In the genomic region with DNA sequence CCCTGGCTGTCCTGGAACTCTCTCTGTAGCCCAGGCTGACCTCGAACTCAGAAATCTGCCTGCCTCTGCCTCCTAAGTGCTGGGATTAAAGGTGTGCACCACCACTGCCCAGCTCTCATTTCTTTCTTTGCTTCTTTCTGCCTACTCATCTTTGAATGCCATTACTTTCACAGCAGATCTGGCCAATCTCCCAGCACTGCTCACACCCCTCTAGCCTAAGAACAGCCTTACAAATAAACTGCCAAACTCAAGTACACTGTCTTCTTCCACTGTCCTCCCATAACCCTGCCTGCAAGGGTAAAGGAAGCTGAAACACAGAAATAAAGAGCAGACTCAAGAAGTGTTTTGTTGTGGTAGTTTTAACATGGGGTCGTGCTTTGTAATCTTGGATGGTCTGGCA, we compare ENCODE assay signal across 30 mouse cellular contexts. TPM values are rescaled to one million over a fixed set of nuclear protein-coding genes. Genes with fewer than 3 reads are reported as not detected.
DNase-seq lines count a peak whose midpoint lies in the region; TF ChIP-seq lines count a peak whose summit lies in the region.
"Had no signal": no experiment of that assay in that cellular context is flagged by ENCODE, and none has a peak within 500 bp of the region (broad histone marks: within the 10 kb centered on the region; RNA-seq: fewer than 3 reads in every experiment).

No protein-coding gene starts in this region.

- H3K27me3 ChIP-seq in ES-Bruce4 (ENCODE audit: control insufficient read depth, insufficient read depth, low read length, poor library complexity, severe bottlenecking) = no peaks in the 10 kb centered on the region
- H3K27me3 ChIP-seq: forebrain, embryonic 15.5 days; heart, embryonic 12.5 days; midbrain, embryonic 12.5 days had no signal

- peaks cover 18% of the 10 kb centered on the region for H3K36me3 ChIP-seq in ES-Bruce4 (ENCODE audit: control insufficient read depth, insufficient read depth, low read length, poor library complexity, severe bottlenecking)

- no peaks in the 10 kb centered on the region for H3K9me3 ChIP-seq in ES-Bruce4 (replicated peaks; ENCODE audit: control insufficient read depth, insufficient read depth, low read length, poor library complexity, severe bottlenecking)
- H3K9me3 ChIP-seq: embryonic facial prominence, embryonic 10.5 days; forebrain, embryonic 15.5 days; heart, embryonic 12.5 days; limb, embryonic 10.5 days; midbrain, embryonic 12.5 days had no signal

- no peak for TF ChIP-seq POLR2A in ES-Bruce4 (IDR thresholded peaks at IDR 0.05; ENCODE audit: insufficient read depth, low read length)

- H3K4me1 ChIP-seq in ES-Bruce4 (ENCODE audit: control insufficient read depth, insufficient read depth, low read length) = no peaks in the 10 kb centered on the region
- H3K4me1 ChIP-seq: limb, embryonic 10.5 days had no signal

- no peak for TF ChIP-seq CTCF in ES-Bruce4 (IDR thresholded peaks at IDR 0.05; ENCODE audit: low read depth, low read length)

- H3K4me3 ChIP-seq in ES-Bruce4 (ENCODE audit: low read depth, low read length) = no peak overlapping the region

- H3K27ac ChIP-seq in ES-Bruce4 (ENCODE audit: insufficient read depth, low read length) = no peak overlapping the region
- H3K27ac ChIP-seq: hindbrain, postnatal 0 days; kidney, postnatal 0 days; midbrain, embryonic 12.5 days had no signal

- peak; percentile 16 for DNase-seq in gastrocnemius, adult 18-20 months (ENCODE audit: low spot score)
- DNase-seq in gastrocnemius, postnatal 4 days (ENCODE audit: low spot score in 2 of 2) = no peak
- peak; percentile 5 for DNase-seq in lung, postnatal 10 days
- DNase-seq in lung, postnatal 14 days = no peak
- DNase-seq in induced T-regulatory cell, adult 2 months (ENCODE audit: low read depth) = peak; percentile 11
- DNase-seq in urinary bladder, postnatal 14 days (ENCODE audit: low spot score) = no peak

- no peak for TF ChIP-seq EP300 in ES-Bruce4 (IDR thresholded peaks at IDR 0.05; ENCODE audit: insufficient read depth, low read depth, low read length)

- peak overlapping the region; percentile 80; the same call in 1 of the 2 replicates for H3K9ac ChIP-seq in ES-Bruce4 (ENCODE audit: low read depth, poor library complexity, severe bottlenecking)
- H3K9ac ChIP-seq: forebrain, embryonic 15.5 days; heart, embryonic 12.5 days; midbrain, embryonic 12.5 days had no signal

RNA-seq across cellular contexts. Expression of a gene that starts 0.7 kb away (rescaled TPM):
- total RNA-seq in gastrocnemius, adult 18-20 months (2021) = 10 to 100 TPM in 1 of 2 experiments, 1 to 10 TPM in 1; 8.9 to 10.8 TPM
- 10 to 100 TPM; 22.5 to 24.5 TPM for total RNA-seq in gastrocnemius, postnatal 4 days (2021)
- 67.9 and 73.3 TPM in 2 replicates for polyA plus RNA-seq in ES-Bruce4 (2011; ENCODE audit: insufficient read depth, insufficient read length, low read depth, missing spikeins)

RNA-seq across cellular contexts. Expression of a gene that starts 43.2 kb away (rescaled TPM):
- total RNA-seq in gastrocnemius, adult 18-20 months (2021) = 10 to 100 TPM; 14.7 to 22.1 TPM
- 10 to 100 TPM; 56.0 to 61.5 TPM for total RNA-seq in gastrocnemius, postnatal 4 days (2021)
- polyA plus RNA-seq in ES-Bruce4 (2011; ENCODE audit: insufficient read depth, insufficient read length, low read depth, missing spikeins) = 99.9 and 103 TPM in 2 replicates

RNA-seq across cellular contexts. Expression of a gene that starts 44.9 kb away (rescaled TPM):
- under 1 TPM; 0.32 to 0.33 TPM for total RNA-seq in gastrocnemius, adult 18-20 months (2021)
- not detected for total RNA-seq in gastrocnemius, postnatal 4 days (2021)
- polyA plus RNA-seq in ES-Bruce4 (2011; ENCODE audit: insufficient read depth, insufficient read length, low read depth, missing spikeins) = 0.84 and 2.2 TPM in 2 replicates
- total RNA-seq: adrenal gland, postnatal 10 days; common myeloid progenitor, adult 5-6 weeks; G1E; gastrocnemius, postnatal 25 days; heart, postnatal 10 days; hindbrain, postnatal 0 days; layer of hippocampus, adult 18-20 months; layer of hippocampus, postnatal 14 days; megakaryocyte progenitor cell, adult 5-6 weeks; monocyte, adult 5-6 weeks had no signal
- polyA plus RNA-seq: activated CD4-positive, CD25-positive, alpha-beta regulatory T cell, adult 4 months; brain, embryonic 14.5 days; embryonic facial prominence, embryonic 10.5 days; forebrain, embryonic 15.5 days; G1E; heart, embryonic 12.5 days; hindbrain, embryonic 11.5 days; hindbrain, postnatal 0 days; limb, embryonic 10.5 days; liver, embryonic 16.5 days; midbrain, embryonic 12.5 days; neural tube, embryonic 11.5 days; stomach, embryonic 14.5 days; urinary bladder, adult 2 months had no signal

RNA-seq across cellular contexts. Expression of a gene that starts 50.8 kb away (rescaled TPM):
- total RNA-seq in gastrocnemius, adult 18-20 months (2021) = under 1 TPM in 1 of 2 experiments, not detected in 1; 0.17 TPM
- 1 to 10 TPM in 1 of 2 experiments, under 1 TPM in 1; 0.57 to 1.1 TPM for total RNA-seq in gastrocnemius, postnatal 4 days (2021)
- polyA plus RNA-seq in ES-Bruce4 (2011; ENCODE audit: insufficient read depth, insufficient read length, low read depth, missing spikeins) = 1.9 and 2.0 TPM in 2 replicates

Comparison
In these comparisons a context has a peak if more than half of its experiments do, and no peak if none do; other contexts are left out.
1. DNase-seq: peak in gastrocnemius, adult 18-20 months (single experiment), lung, postnatal 10 days (single experiment) and induced T-regulatory cell, adult 2 months (single experiment); none in gastrocnemius, postnatal 4 days (0 of 2), lung, postnatal 14 days (single experiment) and urinary bladder, postnatal 14 days (single experiment).